Mouse (Mus musculus) neural tube, embryonic 11.5 days (tissue): Measurements from ENCODE around the gene Xbp1. TPM values are rescaled to one million over a fixed set of nuclear protein-coding genes. Genes with fewer than 3 reads are reported as not detected.
"Not testable (repeated sequence)": the region's sequence is repeated elsewhere in the genome, so short reads cannot be mapped to it uniquely, and the experiment has no call there.

ENCODE experiments used
- ATAC-seq: fragments of 200-750 bp; cut with Nextera tagmentation; 2 replicates; pipeline ENCODE4 v1.8.0; 2017; ENCODE audit warnings: moderate number of reproducible peaks, mild to moderate bottlenecking, moderate TSS enrichment, moderate library complexity; ENCODE audit not compliant: insufficient read depth, low FRiP score, low TSS enrichment
- DNase-seq: peaks from one replicate; pipeline ENCODE4 v3.0.0-alpha.2; 2015; ENCODE audit warnings: low spot score
- H3K27ac ChIP-seq: fragments of 300-500 bp; sonication (generic); 2 replicates; pipeline ENCODE4 v1.5.1; 2014; ENCODE audit warnings: low read depth, mild to moderate bottlenecking, low read length
- H3K27me3 ChIP-seq: fragments of 300-500 bp; sonication (generic); 2 replicates; pipeline ENCODE4 v1.6.1; 2014; ENCODE audit warnings: mild to moderate bottlenecking, low read length, mixed read lengths; ENCODE audit not compliant: control insufficient read depth, insufficient read depth
- H3K36me3 ChIP-seq: fragments of 300-500 bp; sonication (generic); 2 replicates; pipeline ENCODE4 v1.6.1; 2014; ENCODE audit warnings: mild to moderate bottlenecking, low read length, moderate library complexity, mixed read lengths; ENCODE audit not compliant: control insufficient read depth, insufficient read depth
- H3K4me1 ChIP-seq: fragments of 300-500 bp; sonication (generic); 2 replicates; pipeline ENCODE4 v1.6.1; 2014; ENCODE audit warnings: low read length, mixed read lengths; ENCODE audit not compliant: control insufficient read depth, insufficient read depth
- H3K4me2 ChIP-seq: fragments of 300-500 bp; sonication (generic); 2 replicates; pipeline ENCODE4 v1.6.1; 2014; ENCODE audit warnings: low read depth, mild to moderate bottlenecking, moderate library complexity
- H3K4me3 ChIP-seq: fragments of 300-500 bp; sonication (generic); 2 replicates; pipeline ENCODE4 v1.5.1; 2014; ENCODE audit warnings: low read depth, low read length
- H3K9ac ChIP-seq: fragments of 300-500 bp; sonication (generic); 2 replicates; pipeline ENCODE4 v1.6.1; 2014; ENCODE audit warnings: mild to moderate bottlenecking, low read length
- H3K9me3 ChIP-seq: fragments of 300-500 bp; sonication (generic); 2 replicates; pipeline ENCODE4 v1.6.1; 2016; ENCODE audit warnings: low read length; ENCODE audit not compliant: control insufficient read depth
- WGBS: fragments of 180-500 bp; shearing (Covaris S2); extraction: QIAGEN DNeasy Blood & Tissue Kit; methylation state at CpG from one replicate; pipeline ENCODE4 v1.1.7; 2014; 5-methylcytosine and 5-hydroxymethylcytosine counted together
- polyA plus RNA-seq: library from polyadenylated mRNA; unstranded; fragments of >200 nt; fragmentation: Nextera tagmentation; extraction: Ambion mirVana; gene quantifications from 2 replicates; pipeline ENCODE4 v1.2.1, GENCODE M21; 2014

Xbp1 gene
- polyA plus RNA-seq: 150 and 165 TPM in 2 replicates

GRCm38 (mm10) chr11:5520412-5521265 lies at the start of gene Xbp1:
TSS of gene Xbp1 (plus strand) at chr11:5520659.
- Histone ChIP-seq H3K27me3 (no peaks in the 10 kb centered on the region), H3K27ac (peak within 1 kb of the TSS; percentile 79), H3K4me3 (peak within 1 kb of the TSS; percentile 91), H3K4me1 (peaks cover 9% of the 10 kb centered on the region), H3K4me2 (peak within 1 kb of the TSS; percentile 79), H3K36me3 (peaks cover 15% of the 10 kb centered on the region), H3K9ac (peak within 1 kb of the TSS; percentile 93), H3K9me3 (no peaks in the 10 kb centered on the region)
- peak; percentile 97 for DNase-seq
- peak; percentile 99 for ATAC-seq
- WGBS: under 1% methylated on average over 71 of the region's 72 CpGs

GRCm38 (mm10) chr11:5474130-5474529 lies 46.3 kb upstream of the Xbp1 start:
- no peak overlapping the region for H3K9ac ChIP-seq
- 16% methylated on average over 5 of the region's 5 CpGs for WGBS
- H3K4me2 ChIP-seq: no peak overlapping the region
- H3K27ac ChIP-seq: no peak overlapping the region
- DNase-seq (peak; percentile 74), ATAC-seq (no peak)
- H3K9me3 ChIP-seq: no peaks in the 10 kb centered on the region
- no peak overlapping the region for H3K4me3 ChIP-seq
- H3K36me3 ChIP-seq: no peaks in the 10 kb centered on the region
- no peaks in the 10 kb centered on the region for H3K4me1 ChIP-seq
- no peaks in the 10 kb centered on the region for H3K27me3 ChIP-seq

- H3K4me3 ChIP-seq, H3K27me3 ChIP-seq, DNase-seq: not testable (repeated sequence)
Measured at GRCm38 (mm10) chr11:5475556-5476118, 44.8 kb upstream of the Xbp1 start.

GRCm38 (mm10) chr11:5476806-5477205 lies 43.7 kb upstream of the Xbp1 start:
- Histone ChIP-seq H3K9ac (no peak overlapping the region), H3K4me2 (no peak overlapping the region), H3K4me1 (no peaks in the 10 kb centered on the region), H3K36me3 (no peaks in the 10 kb centered on the region), H3K27me3 (no peaks in the 10 kb centered on the region), H3K9me3 (no peaks in the 10 kb centered on the region), H3K4me3 (no peak overlapping the region), H3K27ac (no peak overlapping the region)
- 83% methylated on average over 4 of the region's 4 CpGs for WGBS
- DNase-seq (no peak), ATAC-seq (no peak)

More at GRCm38 (mm10) chr11:5475556-5476118, 44.8 kb upstream of the Xbp1 start:
- 80% methylated on average over 1 of the region's 2 CpGs for WGBS
- ATAC-seq, H3K9me3 ChIP-seq, H3K4me1 ChIP-seq, H3K36me3 ChIP-seq, H3K4me2 ChIP-seq, H3K9ac ChIP-seq, H3K27ac ChIP-seq: not testable (repeated sequence)

- ATAC-seq (no peak), DNase-seq (no peak)
- no peaks in the 10 kb centered on the region for H3K36me3 ChIP-seq
- no peak overlapping the region for H3K4me2 ChIP-seq
- H3K27me3 ChIP-seq: no peaks in the 10 kb centered on the region
- H3K4me1 ChIP-seq: no peaks in the 10 kb centered on the region
- 83% methylated on average over 7 of the region's 7 CpGs for WGBS
- no peak overlapping the region for H3K9ac ChIP-seq
- H3K27ac ChIP-seq: no peak overlapping the region
- H3K4me3 ChIP-seq: no peak overlapping the region
- H3K9me3 ChIP-seq: no peaks in the 10 kb centered on the region
Measured at GRCm38 (mm10) chr11:5478193-5478592, 42.3 kb upstream of the Xbp1 start.

GRCm38 (mm10) chr11:5478831-5479230 lies 41.6 kb upstream of the Xbp1 start:
- Histone ChIP-seq H3K9me3 (no peaks in the 10 kb centered on the region), H3K27me3 (no peaks in the 10 kb centered on the region), H3K4me2 (no peak overlapping the region), H3K4me3 (no peak overlapping the region), H3K36me3 (no peaks in the 10 kb centered on the region), H3K4me1 (no peaks in the 10 kb centered on the region), H3K9ac (no peak overlapping the region), H3K27ac (no peak overlapping the region)
- no peak for ATAC-seq
- DNase-seq: no peak
- 88% methylated on average over 3 of the region's 3 CpGs for WGBS

GRCm38 (mm10) chr11:5482581-5482980 lies 37.9 kb upstream of the Xbp1 start:
- Histone ChIP-seq H3K4me3 (no peak overlapping the region), H3K4me1 (no peaks in the 10 kb centered on the region), H3K36me3 (no peaks in the 10 kb centered on the region), H3K27ac (no peak overlapping the region), H3K9ac (no peak overlapping the region), H3K27me3 (no peaks in the 10 kb centered on the region), H3K4me2 (no peak overlapping the region), H3K9me3 (no peaks in the 10 kb centered on the region)
- WGBS: 79% methylated on average over 13 of the region's 13 CpGs
- DNase-seq (no peak), ATAC-seq (no peak)

- ATAC-seq (peak; percentile 31; the same call in 1 of the 2 replicates), DNase-seq (peak; percentile 82)
- Histone ChIP-seq H3K36me3 (no peaks in the 10 kb centered on the region), H3K27ac (no peak overlapping the region), H3K27me3 (no peaks in the 10 kb centered on the region), H3K9ac (peak overlapping the region; percentile 32; the same call in 1 of the 2 replicates), H3K4me2 (peak overlapping the region; percentile 22), H3K9me3 (no peaks in the 10 kb centered on the region), H3K4me1 (no peaks in the 10 kb centered on the region), H3K4me3 (peak overlapping the region; percentile 22; the same call in 1 of the 2 replicates)
- WGBS: 20% methylated on average over 15 of the region's 15 CpGs
Measured at GRCm38 (mm10) chr11:5485193-5486011, 35.1 kb upstream of the Xbp1 start.
